Mouse (Mus musculus) layer of hippocampus, adult 2 months (tissue): ENCODE data around the gene Prim1. TPM values are rescaled to one million over a fixed set of nuclear protein-coding genes. Genes with fewer than 3 reads are reported as not detected.

Experiments used
- DNase-seq, 2 experiments: peaks; one replicate each; pipeline ENCODE4 v3.0.0; 2022; ENCODE audit warnings: low spot score in 2 of 2
- H3K27ac ChIP-seq: fragments of 200-600 bp; 2 replicates; pipeline ENCODE4 v1.8.1; 2022
- H3K4me3 ChIP-seq: fragments of 200-600 bp; 2 replicates; pipeline ENCODE4 v1.8.1; 2022; ENCODE audit warnings: mild to moderate bottlenecking
- CTCF ChIP-seq: fragments of 200-600 bp; conservative IDR thresholded peaks from 2 replicates; pipeline ENCODE4 v1.8.1; 2022; ENCODE audit warnings: antibody characterized with exemption, mild to moderate bottlenecking, moderate library complexity
- long read RNA-seq, 2 experiments: library from polyadenylated mRNA; stranded (forward); transcript quantifications; one replicate each; pipeline ENCODE4 v2.0.0; 2021; ENCODE audit warnings: borderline mapping rate in 2 of 2
- total RNA-seq, 2 experiments: library from RNA; stranded (reverse); gene quantifications; 2 replicates each; pipeline ENCODE4 v1.2.3; 2021

Prim1 gene
- 1 to 10 TPM; 7.7 to 8.0 TPM for total RNA-seq
- long read RNA-seq, experiment 1, partial matches to known transcripts, result 1 of 3 reads
- long read RNA-seq, experiment 1, other reads (novel, unspliced or antisense), result 1 of 3 reads
- long read RNA-seq, experiment 2, transcript Prim1-201 (13 exons, 1,583 nt), result major isoform, 8 of 11 reads
- long read RNA-seq, experiment 2, partial matches to known transcripts, result 1 of 11 reads
- long read RNA-seq, experiment 2, other reads (novel, unspliced or antisense), result 2 of 11 reads

DNA sequence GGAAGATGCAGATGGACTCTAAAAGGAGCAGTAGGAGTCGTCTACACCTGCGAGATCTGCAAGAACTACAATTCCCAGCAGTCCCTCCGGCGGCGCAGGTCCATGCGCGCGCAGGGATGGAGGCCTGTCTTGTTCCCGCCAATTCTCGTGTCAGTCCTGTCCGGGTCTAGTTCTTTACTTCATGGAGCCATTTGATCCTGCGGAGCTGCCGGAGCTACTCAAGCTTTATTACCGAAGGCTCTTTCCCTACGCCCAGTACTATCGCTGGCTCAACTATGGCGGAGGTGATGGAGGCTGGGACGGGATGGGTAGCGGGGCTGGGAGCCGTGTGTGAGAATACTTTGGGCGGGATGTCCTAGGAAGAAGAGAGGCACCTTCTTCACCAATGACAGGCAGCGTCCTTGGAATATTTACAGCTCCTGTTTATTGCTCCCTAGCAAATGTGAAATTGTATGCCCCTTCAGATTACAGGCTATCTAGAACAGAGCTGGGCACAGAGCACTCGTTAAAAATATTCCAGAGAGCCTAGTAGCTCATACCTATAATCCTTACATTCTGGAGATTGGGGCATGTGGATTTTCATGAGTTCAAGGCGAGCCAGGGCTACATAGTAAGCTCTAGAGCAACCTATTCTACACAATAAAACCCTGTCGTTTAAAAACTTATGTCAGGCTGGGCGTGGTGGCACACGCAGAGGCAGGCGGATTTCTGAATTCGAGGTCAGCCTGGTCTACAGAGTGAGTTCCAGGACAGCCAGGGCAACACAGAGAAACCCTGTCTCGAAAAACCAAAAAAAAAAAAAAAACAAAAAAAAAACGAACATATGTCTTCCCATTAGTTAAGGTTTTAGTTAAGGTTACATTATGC lies at the start of gene Prim1:
Gene Prim1, plus strand, starts transcription at position 101 of the 867 bp plus-strand sequence.
- Histone ChIP-seq H3K27ac (peak within 1 kb of the TSS; percentile 46; the same call in 1 of the 2 replicates), H3K4me3 (peak within 1 kb of the TSS; percentile 86)
- peak; percentile 41 for TF ChIP-seq CTCF
- peak; percentile 75 to 79 for DNase-seq

DNA sequence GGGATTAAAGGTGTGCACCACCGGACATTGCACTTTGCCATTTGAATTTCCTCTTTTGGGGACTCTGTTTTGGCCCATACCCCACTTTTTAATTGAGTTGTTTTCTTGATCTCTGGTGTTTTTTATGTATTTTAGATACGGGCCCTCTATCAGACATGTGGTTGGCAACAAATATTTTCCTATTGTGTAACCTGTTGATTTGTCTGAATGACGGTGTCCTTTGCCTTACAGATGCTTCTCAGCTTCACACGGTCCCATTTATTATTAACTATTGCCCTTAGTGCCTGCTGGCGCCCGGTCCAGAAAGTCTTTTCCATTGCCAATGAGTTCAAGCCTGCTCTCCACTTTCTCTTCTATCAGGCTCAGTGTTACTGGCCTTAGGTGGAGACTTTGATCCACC lies 48.5 kb upstream of the Prim1 start:
- Histone ChIP-seq H3K4me3 (no peak overlapping the region), H3K27ac (no peak overlapping the region)
- no peak for DNase-seq
- TF ChIP-seq CTCF, result no peak

DNA sequence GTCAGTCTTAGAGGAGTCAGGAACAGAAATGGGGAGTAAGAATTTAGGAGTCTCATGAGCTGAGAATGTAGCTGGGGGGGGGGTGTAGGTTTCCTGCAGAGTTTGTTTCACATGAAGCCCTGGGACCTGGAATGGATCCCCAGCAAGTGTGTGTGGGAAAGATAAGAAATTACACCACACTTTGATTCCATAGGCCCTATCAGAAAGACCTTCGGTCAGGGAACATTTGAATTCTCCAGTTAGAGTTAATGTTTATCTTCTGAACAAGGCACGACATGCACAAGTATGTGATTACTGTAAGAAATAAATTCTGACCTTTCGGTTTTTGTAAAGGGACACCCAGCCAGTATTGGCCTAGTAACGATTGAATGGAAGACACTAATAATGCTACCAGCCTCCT lies 45.1 kb upstream of the Prim1 start:
- no peak for TF ChIP-seq CTCF
- no peak for DNase-seq
- Histone ChIP-seq H3K4me3 (no peak overlapping the region), H3K27ac (no peak overlapping the region)

DNA sequence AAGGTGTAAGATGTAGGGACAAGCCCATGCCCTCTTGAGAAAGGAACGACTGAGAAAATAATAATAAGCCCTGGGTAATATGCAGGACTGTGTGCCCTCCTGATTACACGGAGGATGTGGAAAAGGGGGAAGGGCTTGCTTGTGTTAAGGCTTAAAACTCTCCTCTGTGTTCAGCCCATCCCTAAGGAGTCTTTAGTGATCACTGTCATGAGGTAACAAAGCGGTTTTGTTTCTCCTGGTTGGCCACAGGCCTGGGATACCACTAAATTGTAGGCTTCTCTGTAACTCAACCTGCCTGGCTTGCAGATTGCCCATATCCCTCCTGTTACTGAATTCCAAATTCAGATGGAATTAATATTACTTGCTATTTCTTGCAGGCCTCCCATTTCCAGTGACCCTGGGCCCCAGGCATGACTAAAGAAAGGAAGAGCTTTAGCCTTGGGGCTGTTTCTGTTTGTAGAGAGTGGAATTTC lies 44.6 kb upstream of the Prim1 start:
- DNase-seq, result no peak
- no peak overlapping the region for H3K4me3 ChIP-seq
- H3K27ac ChIP-seq, result no peak overlapping the region
- TF ChIP-seq CTCF, result no peak

DNA sequence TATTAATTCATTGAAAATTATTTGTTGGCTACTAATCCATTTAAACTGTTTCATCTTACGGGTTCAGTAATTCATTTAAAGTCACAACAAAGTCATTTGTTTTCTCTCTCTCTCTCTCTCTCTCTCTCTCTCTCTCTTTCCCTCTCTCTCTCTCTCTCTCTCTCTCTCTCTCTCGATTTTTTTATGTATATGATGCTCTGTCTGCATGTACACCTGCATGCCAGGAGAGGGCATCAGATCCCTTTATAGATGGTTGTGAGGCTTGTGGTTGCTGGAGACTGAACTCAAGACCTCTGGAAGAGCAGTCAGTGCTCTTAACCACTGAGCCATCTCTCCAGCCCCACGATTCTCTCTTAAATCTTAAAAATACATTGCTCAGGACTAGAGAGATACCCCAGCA lies 43.8 kb upstream of the Prim1 start:
- no peak; the same call in 1 of the 2 replicates for TF ChIP-seq CTCF
- DNase-seq, result no peak

DNA sequence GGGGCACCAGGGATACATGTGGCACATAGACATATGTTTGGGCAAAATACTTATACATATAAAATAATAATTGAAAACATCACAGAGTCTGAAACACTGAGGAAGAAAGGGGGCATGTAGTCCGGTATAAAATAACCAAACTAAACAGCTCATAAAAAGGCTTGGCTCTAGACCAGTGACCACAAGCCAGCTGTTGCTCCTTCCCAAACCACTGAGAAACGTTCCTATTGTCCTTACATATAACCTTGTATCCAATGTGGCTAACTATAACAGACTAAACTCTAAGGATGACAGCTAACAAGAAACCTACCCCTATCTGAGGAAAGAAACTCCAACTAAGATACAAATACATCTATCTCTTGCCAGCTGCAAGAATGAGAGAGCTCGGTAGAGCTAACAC lies 40.9 kb upstream of the Prim1 start:
- TF ChIP-seq CTCF, result no peak
- DNase-seq, result no peak
- H3K4me3 ChIP-seq, result no peak overlapping the region
- no peak overlapping the region for H3K27ac ChIP-seq

More for the DNA sequence above, 43.8 kb upstream of the Prim1 start:
- Histone ChIP-seq H3K27ac (no peak overlapping the region), H3K4me3 (no peak overlapping the region)

DNA sequence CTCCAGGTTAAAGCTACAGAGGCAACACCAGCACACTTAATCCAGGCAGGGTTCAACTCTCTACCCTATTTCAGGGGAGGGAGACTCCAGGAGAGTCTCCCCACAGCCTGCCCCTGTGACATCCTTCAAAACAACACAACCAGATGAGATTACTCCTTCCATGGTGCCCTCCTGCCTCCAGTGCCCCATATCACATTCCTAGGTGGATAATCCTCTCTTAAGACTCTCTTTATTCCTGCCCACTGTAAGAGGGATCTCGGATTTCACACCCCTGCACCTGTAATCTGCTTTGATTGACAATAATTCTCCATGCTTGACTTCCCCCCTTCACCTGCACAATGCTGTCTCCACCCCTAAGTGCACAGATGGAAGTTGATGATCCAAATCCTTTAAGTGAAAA lies 39.5 kb upstream of the Prim1 start:
- Histone ChIP-seq H3K27ac (no peak overlapping the region), H3K4me3 (no peak overlapping the region)
- TF ChIP-seq CTCF, result no peak
- no peak for DNase-seq

DNA sequence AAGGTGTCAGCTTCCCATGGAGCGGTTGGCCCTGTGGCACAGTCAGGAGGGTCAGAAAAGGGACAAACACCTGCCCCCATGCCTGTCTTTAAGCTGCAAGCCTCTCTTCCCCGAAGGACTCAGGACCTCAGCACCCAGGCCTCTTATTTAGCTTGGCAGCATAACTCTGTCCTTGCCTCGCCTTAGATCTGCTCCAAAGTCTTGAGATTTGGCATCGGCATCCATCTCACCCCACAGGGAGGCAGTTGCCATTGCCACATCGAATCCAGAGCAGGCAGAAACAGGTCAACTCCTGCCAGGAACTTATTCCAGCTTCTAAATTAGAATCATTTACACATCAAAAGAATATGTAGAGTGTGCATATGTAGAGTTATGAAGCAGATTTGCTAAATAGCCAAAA lies 30.3 kb upstream of the Prim1 start:
- no peak overlapping the region for H3K4me3 ChIP-seq
- no peak for TF ChIP-seq CTCF
- DNase-seq, result peak in 1 of 2 experiments; percentile 2
- H3K27ac ChIP-seq, result peak overlapping the region; percentile 36; the same call in 1 of the 2 replicates

DNA sequence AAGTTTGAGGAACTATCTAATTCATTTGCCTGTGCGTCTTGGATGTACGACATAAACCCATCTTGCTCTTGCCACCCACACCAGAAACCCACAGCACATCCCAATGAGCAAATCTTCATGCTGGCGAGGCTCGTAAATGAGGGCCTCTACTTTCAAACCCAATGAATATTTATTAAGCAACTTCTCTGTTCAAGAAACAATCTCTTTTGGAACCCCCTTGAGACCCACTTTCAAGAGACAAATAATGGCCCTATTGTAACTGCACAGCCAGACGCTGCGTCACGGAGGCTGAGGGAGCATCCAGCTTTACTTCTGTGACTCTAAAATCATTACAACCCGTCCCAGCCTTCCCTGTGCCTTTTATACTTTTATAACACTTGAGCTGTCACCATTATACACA lies 29.4 kb upstream of the Prim1 start:
- DNase-seq, result peak in 1 of 2 experiments; percentile 8

DNA sequence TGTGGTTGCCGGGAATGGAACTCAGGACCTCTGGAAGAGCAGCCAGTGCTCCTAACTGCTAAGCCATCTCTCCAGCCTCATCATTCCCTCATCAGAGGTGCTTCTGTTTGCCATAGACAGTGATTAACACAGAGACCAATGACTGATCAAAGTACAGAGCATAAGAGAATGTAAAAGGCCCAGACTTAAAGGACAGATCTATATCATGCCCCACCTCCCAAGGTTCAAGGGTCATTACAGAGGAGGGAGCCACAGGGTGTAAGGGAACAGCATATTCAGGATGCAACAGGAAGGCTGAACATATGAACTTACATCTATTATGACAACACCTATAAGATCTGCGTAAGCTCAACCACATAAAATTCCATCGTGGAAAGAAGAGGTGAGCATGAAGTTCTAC lies 18.3 kb upstream of the Prim1 start:
- no peak for DNase-seq
- H3K4me3 ChIP-seq, result no peak overlapping the region
- no peak for TF ChIP-seq CTCF
- no peak overlapping the region for H3K27ac ChIP-seq

More for the DNA sequence above, 29.4 kb upstream of the Prim1 start:
- no peak for TF ChIP-seq CTCF
- H3K27ac ChIP-seq, result peak overlapping the region; percentile 51; the same call in 1 of the 2 replicates
- no peak overlapping the region for H3K4me3 ChIP-seq

DNA sequence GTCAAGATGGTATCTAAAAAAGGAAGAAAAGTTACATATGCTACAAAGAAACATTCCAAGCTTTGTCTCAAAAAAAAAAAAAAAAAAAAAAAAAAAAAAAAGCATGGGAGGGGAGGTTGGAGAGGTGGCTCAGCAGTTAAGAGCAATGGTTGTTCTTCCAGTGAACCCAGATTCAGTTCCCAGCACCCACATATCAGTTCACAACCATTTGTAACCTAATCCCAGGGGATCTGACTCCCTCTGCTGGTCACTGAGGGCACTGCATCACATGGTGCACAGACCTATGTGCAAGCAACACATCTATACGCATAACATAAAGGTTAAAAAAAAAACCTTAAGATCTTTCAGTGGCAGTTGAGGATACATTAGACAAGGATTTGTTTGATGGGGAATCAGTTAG lies 16.7 kb upstream of the Prim1 start:
- peak; percentile 46 for TF ChIP-seq CTCF
- DNase-seq, result no peak
- Histone ChIP-seq H3K4me3 (no peak overlapping the region), H3K27ac (no peak overlapping the region)

DNA sequence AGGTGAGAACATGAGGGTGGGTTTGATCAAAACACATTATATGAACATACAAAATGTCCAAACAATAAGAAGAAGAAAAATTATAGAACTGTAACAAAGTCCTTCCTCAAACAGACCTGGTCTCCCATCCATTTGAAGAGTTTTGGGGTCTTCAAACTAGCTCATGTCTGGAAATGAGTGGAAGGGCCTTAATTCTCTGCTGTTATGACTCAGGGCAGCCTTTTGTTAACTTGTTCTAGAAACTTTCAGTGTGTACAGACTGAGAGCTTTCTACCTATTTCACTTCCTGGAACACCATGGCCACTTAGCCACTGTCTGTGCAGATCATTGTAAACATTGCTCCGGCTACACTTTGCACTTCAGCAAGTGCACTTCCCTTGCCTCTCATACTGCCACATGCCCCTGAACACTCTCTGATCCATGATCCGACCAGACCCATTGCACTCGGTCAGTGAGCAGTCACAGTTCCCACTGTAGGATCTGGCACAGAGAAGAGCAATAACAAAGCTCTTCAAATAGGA lies 11.6 kb upstream of the Prim1 start:
- no peak for TF ChIP-seq CTCF
- Histone ChIP-seq H3K4me3 (no peak overlapping the region), H3K27ac (no peak overlapping the region)
- DNase-seq, result no peak

DNA sequence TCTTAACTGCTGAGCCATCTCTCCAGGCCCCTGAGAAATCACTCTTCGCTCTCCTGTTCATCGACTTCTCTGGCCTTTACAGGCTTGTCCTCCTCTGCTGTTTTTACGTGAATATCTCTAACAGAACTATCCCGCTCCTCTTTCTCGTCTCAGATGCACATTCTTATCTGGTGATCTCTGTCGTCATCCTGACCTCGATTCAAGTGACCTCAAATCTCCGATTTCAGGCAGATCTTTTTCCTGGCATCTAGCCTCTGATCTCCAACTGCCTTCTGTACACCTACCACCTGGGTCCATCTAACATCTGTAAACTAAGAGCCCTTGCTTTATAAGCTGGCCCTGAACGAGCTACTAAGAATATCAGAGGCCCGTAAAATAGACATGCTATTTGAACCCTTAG lies 10.1 kb upstream of the Prim1 start:
- no peak overlapping the region for H3K4me3 ChIP-seq
- TF ChIP-seq CTCF, result no peak
- DNase-seq, result no peak
- H3K27ac ChIP-seq, result no peak overlapping the region
